In the genomic region with DNA sequence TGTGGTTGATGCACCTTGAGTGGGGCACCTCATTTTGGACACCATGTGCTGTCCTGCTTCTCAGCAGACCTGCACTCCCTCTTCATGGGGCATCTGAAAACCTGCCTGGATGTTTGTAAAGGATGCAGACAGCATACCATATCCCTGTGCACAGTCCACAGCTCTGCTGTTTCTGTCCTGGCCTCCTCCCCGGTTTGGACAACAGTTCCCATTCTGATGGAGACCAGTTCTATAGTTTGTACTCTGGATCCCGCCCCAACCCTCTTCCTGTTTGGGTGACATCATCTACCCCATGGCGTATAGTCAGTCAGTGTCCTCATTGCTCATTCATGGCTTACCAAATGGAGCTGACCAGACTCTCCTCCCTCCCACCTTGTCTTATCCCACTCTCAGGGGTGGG, we compare ENCODE assay signal across 17 mouse cellular contexts.
"Had no signal": no experiment of that assay in that cellular context is flagged by ENCODE, and none has a peak within 500 bp of the region (broad histone marks: within the 10 kb centered on the region; RNA-seq: fewer than 3 reads in every experiment).

No protein-coding gene starts in this region.

- H3K27ac ChIP-seq: kidney, embryonic 15.5 days; limb, embryonic 10.5 days; limb, embryonic 13.5 days; liver, embryonic 12.5 days; liver, embryonic 15.5 days; midbrain, embryonic 13.5 days had no signal

- H3K36me3 ChIP-seq: limb, embryonic 10.5 days; liver, embryonic 12.5 days; liver, embryonic 15.5 days had no signal

- H3K9me3 ChIP-seq: kidney, embryonic 15.5 days; limb, embryonic 10.5 days; limb, embryonic 13.5 days; liver, embryonic 12.5 days; liver, embryonic 15.5 days; midbrain, embryonic 13.5 days had no signal

- H3K27me3 ChIP-seq: kidney, embryonic 15.5 days; midbrain, embryonic 13.5 days had no signal

- H3K4me3 ChIP-seq: kidney, embryonic 15.5 days; limb, embryonic 10.5 days; limb, embryonic 13.5 days; liver, embryonic 12.5 days; liver, embryonic 15.5 days; midbrain, embryonic 13.5 days had no signal

- H3K9ac ChIP-seq: kidney, embryonic 15.5 days; limb, embryonic 13.5 days; liver, embryonic 12.5 days; liver, embryonic 15.5 days; lung, embryonic 14.5 days; midbrain, embryonic 13.5 days had no signal

- H3K4me2 ChIP-seq: kidney, embryonic 15.5 days; limb, embryonic 13.5 days; liver, embryonic 12.5 days; liver, embryonic 15.5 days; lung, embryonic 14.5 days; midbrain, embryonic 13.5 days had no signal

- ATAC-seq: intestine, postnatal 0 days; liver, embryonic 12.5 days; midbrain, embryonic 13.5 days had no signal

- DNase-seq: kidney, adult 8-10 months; kidney, postnatal 10 days; kidney, postnatal 4 days; liver; lung, embryonic 14.5 days; lung, postnatal 14 days; lung, postnatal 4 days; thymus, adult 2 months; thymus, postnatal 14 days; thymus, postnatal 4 days had no signal
